Mouse (Mus musculus) adrenal gland, adult 10 weeks (tissue): ENCODE data around the gene Tmem132a. TPM values are rescaled to one million over a fixed set of nuclear protein-coding genes. Genes with fewer than 3 reads are reported as not detected.

Source experiments
- polyA plus RNA-seq: library from polyadenylated mRNA; stranded (reverse); fragments of 350-450 nt; fragmentation: Illumina TruSeq; extraction: RNeasy Lipid Tissue Mini Kit (QIAGEN cat#74804); gene quantifications from one replicate; pipeline ENCODE4 v1.2.3, GENCODE M21; 2014; ENCODE audit warnings: low read depth, low replicate concordance

The Tmem132a gene
- polyA plus RNA-seq: not detected

DNA sequence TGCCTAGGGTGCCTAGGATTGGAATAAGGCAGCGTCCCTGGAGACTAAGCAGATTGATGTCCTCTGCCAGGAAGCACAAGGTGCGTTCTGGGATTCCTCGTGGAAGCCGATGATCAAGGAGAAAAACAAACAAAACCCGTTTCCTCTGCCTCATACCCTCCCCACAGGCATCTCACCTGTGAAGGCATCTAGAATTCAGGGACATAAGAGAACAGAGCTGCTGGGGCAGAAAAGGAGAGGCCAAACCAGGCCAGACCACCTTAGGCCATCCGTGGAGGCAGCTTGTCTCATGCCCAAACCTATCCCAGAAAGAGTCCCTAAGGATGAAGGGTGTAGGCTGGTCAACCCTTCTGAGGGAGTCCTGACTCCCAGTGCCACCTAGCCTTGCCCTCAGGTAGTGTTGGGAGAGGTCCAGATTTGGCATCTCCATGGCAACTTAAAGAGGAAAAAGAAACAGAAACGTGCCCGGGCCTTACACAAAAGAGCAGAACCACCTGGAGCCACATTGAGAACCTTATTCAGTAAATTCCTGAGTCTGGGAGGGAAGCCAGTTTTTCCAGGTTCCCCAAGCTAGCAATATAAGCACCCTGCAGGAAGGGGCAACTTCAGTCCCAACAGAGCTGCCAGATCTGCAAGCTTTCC lies at the start of gene Tmem132a:
Tmem132a (minus strand) TSS at position 55 of the 642 bp plus-strand sequence.

DNA sequence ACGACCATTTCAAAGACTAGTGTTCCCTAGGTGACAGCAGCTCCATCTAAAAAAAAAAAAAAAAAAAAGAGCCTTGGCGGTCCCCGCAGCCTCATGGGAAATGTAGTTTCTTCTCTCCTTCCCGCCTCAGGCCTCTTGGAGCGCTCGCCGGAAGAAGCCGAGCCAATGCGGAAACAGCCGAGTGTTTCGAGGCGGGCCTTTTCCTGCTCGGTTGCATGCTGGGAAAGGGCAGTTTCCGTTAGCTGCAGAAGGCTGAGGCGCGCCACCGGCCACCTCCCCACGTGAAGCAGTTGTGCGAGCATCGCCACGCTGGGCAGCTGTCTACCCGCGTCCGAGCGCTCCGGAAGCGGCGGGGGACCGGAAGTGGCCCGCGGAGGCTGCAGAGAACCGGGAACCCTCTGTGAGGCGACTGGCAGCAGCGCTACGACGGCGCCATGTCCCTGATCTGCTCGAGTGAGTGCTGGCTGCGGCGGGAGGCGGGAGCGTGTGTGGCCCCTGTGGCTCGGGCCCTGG lies 25.3 kb upstream of the Tmem132a start, which contains the start of gene Prpf19:
Prpf19 (plus strand) TSS at position 216 of the 513 bp plus-strand sequence.

DNA sequence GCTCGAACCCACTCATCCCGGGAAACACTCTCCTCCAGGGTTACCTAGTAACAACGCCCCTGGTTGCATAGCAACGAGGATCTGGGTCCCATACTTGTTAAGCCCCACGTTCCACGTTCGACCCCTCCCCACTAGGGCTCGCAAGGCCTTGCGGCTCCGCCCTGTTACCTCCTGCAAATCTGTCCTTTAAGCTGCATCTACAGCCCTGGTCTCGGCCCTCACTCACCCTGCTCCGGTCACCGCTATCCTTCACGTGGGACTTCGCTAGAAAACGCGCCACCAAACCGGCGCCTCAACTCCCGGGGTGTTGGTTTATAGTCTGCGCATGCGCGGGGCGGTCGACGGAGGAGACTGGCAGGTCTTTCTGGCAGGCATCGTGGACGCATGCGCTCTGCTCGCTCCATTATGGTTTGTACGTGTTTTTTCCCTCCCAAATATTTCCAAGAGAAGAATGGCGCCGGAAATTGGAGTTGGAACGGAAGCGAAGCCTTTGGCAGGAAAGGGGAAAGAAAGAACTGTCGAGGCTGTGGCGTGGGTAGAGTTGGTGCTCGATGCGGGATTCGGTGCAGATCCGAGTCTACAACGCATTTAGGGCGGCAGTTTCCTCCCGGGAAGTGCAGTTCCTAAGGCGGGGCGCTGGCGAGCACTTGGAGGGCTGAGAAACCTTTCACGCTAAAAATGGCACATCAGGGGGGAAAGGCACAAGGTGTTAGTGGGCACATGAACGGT lies 11.8 kb upstream of the Tmem132a start, which contains the start of gene Tmem109:
Tmem109 (minus strand) TSS at position 576 of the 729 bp plus-strand sequence.

DNA sequence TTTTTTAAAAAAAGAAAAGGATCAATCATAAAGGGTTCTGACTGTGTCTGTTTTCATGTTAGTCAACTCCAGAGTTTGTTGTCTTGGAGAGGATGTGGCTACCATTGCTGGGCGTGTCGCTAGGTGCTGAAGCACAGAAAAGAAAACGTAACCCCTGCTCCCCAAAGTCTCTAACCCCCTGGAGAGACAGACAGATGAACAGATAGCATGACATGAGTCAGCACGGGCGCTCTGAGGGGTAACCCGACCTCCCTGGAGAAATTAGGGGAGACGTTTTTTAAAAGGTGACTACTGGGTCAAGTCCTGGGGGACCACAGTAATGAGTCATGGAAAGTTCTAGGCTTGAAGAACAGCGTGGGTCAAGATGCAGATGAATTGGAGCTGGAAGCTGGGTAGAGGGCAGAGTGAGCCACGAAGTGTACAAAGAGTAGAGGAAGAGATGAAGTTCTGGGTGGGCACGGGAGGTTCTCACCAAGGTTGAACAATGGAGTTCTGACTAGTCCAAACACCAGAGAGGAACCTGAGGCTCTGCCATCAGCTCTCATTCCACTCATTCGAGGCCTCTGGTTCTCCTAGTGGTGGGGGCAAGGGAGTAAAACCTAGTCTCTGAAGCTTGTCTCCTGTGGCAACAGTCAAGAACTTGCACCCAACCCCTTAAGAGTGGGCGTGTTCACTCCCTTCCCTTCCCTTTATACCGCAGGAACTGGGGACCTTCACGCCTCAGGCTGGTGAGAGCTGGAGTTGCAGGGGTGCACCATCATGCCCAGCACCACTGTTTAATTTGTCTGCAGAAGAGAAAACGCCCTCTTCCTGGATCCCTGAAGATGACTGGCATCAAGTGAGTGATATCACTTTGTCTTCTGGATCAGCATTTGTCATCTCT lies 30.5 kb downstream of the Tmem132a start, which contains the start of gene Slc15a3:
Slc15a3 (plus strand) TSS at position 718 of the 883 bp plus-strand sequence.

DNA sequence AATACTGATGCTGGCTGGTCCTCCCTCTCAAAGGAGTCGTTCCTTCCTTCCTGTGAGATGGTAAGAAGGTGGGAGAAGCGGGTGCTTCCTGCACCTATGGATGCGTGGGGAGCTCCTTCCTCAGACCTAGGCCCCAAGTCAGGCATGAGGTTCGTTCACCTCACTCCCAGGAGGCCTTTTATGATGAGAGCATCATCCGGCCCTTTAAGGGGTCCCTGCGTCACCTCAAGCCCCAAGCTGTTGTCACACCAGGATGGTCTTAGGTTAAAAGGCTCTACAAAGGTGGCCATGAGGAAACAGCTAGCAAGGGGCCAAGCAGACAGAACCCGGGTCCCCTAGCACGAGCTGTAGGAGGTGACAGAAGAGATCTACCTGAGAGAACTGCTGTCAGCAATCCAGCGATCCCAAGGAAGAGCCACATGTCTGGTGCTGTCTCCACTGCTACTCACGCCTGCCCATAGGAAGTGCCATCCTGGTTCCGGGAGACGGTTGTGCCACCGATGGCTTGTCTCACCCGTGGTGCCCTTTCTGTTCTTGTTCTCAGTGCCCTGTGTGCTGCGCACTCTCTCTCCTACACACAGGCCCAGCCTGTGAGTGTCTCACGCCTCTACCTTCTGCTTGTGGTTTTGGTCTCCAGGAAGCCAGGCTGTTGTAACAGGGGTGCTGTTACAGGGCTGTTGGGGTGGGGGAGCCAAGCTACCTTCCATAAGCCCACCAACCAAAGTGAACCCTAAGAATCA lies 40.1 kb downstream of the Tmem132a start, which contains the start of gene Cd6:
Cd6 (minus strand) TSS at position 623 of the 740 bp plus-strand sequence.

Other genes with a start within 250 kb of the Tmem132a start
- gene Vwce, start 235.7 kb downstream of the Tmem132a start, polyA plus RNA-seq: not detected
- not detected for gene Pga5, start 191.9 kb downstream of the Tmem132a start, polyA plus RNA-seq
- 3.1 TPM for gene Vps37c, start 181.2 kb downstream of the Tmem132a start, polyA plus RNA-seq
- not detected for gene Cd5, start 130.9 kb downstream of the Tmem132a start, polyA plus RNA-seq
- gene Cd6, start 39.9 kb downstream of the Tmem132a start, polyA plus RNA-seq: not detected
- gene Slc15a3, start 30.2 kb downstream of the Tmem132a start, polyA plus RNA-seq: 1.0 TPM
- gene Tmem109, start 12.1 kb upstream of the Tmem132a start, polyA plus RNA-seq: 7.3 TPM
- gene Prpf19, start 25.3 kb upstream of the Tmem132a start, polyA plus RNA-seq: 81.8 TPM
- gene Zp1, start 50.7 kb upstream of the Tmem132a start, polyA plus RNA-seq: not detected
- not detected for gene Ptgdr2, start 67.2 kb upstream of the Tmem132a start, polyA plus RNA-seq
- gene Ccdc86, start 79.3 kb upstream of the Tmem132a start, polyA plus RNA-seq: 3.3 TPM
- 4.1 TPM for gene Ms4a10, start 104.7 kb upstream of the Tmem132a start, polyA plus RNA-seq
- not detected for gene Ms4a15, start 123.3 kb upstream of the Tmem132a start, polyA plus RNA-seq
- not detected for gene Ms4a18, start 148.1 kb upstream of the Tmem132a start, polyA plus RNA-seq
- 0.93 TPM for gene Ms4a8a, start 211.2 kb upstream of the Tmem132a start, polyA plus RNA-seq